Comparison of ENCODE assay signal across 9 mouse cellular contexts in the genomic region with DNA sequence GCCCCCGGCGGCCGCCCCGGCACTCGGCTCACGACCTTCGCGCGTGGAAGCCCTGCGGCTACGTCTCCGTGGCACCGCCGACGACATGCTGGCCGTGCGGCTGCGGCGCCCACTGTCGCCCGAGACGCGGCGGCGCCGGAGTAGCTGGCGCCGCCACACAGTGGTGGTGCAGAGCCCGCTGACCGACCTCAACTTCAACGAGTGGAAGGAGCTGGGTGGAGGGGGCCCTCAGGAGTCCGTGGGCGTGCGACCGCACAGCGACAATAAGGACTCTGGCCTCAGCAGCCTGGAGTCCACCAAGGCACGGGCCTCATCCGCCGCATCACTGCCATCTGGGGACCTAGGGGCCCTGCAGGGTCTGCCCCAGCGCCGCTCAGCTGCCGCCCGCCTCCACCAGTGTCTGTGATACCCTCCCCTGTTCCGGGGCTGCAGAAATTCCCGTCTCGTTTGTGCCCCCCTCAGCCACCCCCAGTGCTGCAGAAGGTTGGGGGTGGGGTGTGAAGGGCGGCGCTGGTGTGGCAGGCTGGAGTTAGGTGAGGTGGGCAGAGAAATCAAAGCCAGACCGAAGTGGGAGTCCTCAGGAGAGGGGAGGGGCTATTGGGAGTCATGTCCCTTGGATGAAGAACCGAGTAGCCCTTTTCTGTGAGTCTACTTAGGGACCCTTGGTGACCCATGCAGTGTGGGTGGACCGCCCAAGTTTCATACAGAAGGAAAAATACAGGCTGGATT. TPM values are rescaled to one million over a fixed set of nuclear protein-coding genes. Genes with fewer than 3 reads are reported as not detected.
A peak's percentile ranks its signal among the peaks of the same experiment; 100 is the strongest.
DNase-seq lines count a peak whose midpoint lies in the region; ATAC-seq and TF ChIP-seq lines count a peak whose summit lies in the region.
"Had no signal": no experiment of that assay in that cellular context is flagged by ENCODE, and none has a peak within 500 bp of the region (broad histone marks: within the 10 kb centered on the region; RNA-seq: fewer than 3 reads in every experiment).

No protein-coding gene starts in this region.

- 37% methylated on average over 51 of the region's 51 CpGs for WGBS in lung, embryonic 16.5 days
- WGBS in lung, postnatal 0 days: 49% methylated on average over 51 of the region's 51 CpGs
- 37% methylated on average over 51 of the region's 51 CpGs for WGBS in limb, embryonic 15.5 days
- 57% methylated on average over 49 of the region's 51 CpGs for WGBS in stomach, embryonic 15.5 days
- WGBS in thymus, adult 2 months: 98% methylated on average over 51 of the region's 51 CpGs

- DNase-seq in cerebellum, adult 9-11 months: peak; percentile 26
- DNase-seq in lung, postnatal 0 days (ENCODE audit: low spot score): no peak
- DNase-seq in thymus, adult 2 months: no peak
- DNase-seq in cerebellum, adult 11 months: no peak

- TF ChIP-seq POLR2A in thymus, adult 2 months (IDR thresholded peaks at IDR 0.05; ENCODE audit: control insufficient read depth, extremely low read depth, insufficient read depth, low read length, poor library complexity): no peak

- H3K4me3 ChIP-seq in lung, embryonic 16.5 days (ENCODE audit: low read length): peak overlapping the region; percentile 25
- H3K4me3 ChIP-seq in lung, postnatal 0 days (ENCODE audit: low read depth, low read length): no peak overlapping the region
- H3K4me3 ChIP-seq in limb, embryonic 15.5 days: peak overlapping the region; percentile 18
- peak overlapping the region; percentile 16 for H3K4me3 ChIP-seq in stomach, embryonic 15.5 days (replicated peaks)
- H3K4me3 ChIP-seq in thymus, adult 2 months (ENCODE audit: control insufficient read depth, insufficient read depth, low read length): no peak overlapping the region
- H3K4me3 ChIP-seq: myocyte had no signal

- peaks cover 13% of the 10 kb centered on the region; the same call in 1 of the 2 replicates for H3K27me3 ChIP-seq in lung, embryonic 16.5 days (ENCODE audit: control insufficient read depth, insufficient read depth, low read depth, low read length)
- no peaks in the 10 kb centered on the region for H3K27me3 ChIP-seq in lung, postnatal 0 days (replicated peaks; ENCODE audit: insufficient read depth, low read length)
- H3K27me3 ChIP-seq in limb, embryonic 15.5 days: peaks cover 43% of the 10 kb centered on the region
- H3K27me3 ChIP-seq in stomach, embryonic 15.5 days (replicated peaks): peaks cover 26% of the 10 kb centered on the region
- H3K27me3 ChIP-seq in thymus, adult 2 months (ENCODE audit: control insufficient read depth, insufficient read depth, low read length): no peaks in the 10 kb centered on the region

- no peak overlapping the region for H3K9ac ChIP-seq in lung, embryonic 16.5 days (ENCODE audit: low read length)
- H3K9ac ChIP-seq in lung, postnatal 0 days (replicated peaks; ENCODE audit: low read depth): no peak overlapping the region
- H3K9ac ChIP-seq in limb, embryonic 15.5 days: no peak overlapping the region
- no peak overlapping the region for H3K9ac ChIP-seq in stomach, embryonic 15.5 days

- peaks cover 4% of the 10 kb centered on the region; the same call in 1 of the 2 replicates for H3K36me3 ChIP-seq in lung, embryonic 16.5 days (ENCODE audit: control insufficient read depth, insufficient read depth, low read length)
- H3K36me3 ChIP-seq in lung, postnatal 0 days (ENCODE audit: insufficient read depth, low read length): peaks cover 17% of the 10 kb centered on the region
- H3K36me3 ChIP-seq in limb, embryonic 15.5 days: peaks cover 36% of the 10 kb centered on the region
- peaks cover 6% of the 10 kb centered on the region; the same call in 1 of the 2 replicates for H3K36me3 ChIP-seq in stomach, embryonic 15.5 days
- H3K36me3 ChIP-seq in thymus, adult 2 months (ENCODE audit: control insufficient read depth, insufficient read depth, low read length): no peaks in the 10 kb centered on the region

- no peak for ATAC-seq in cerebellum, adult (ENCODE audit: insufficient number of reproducible peaks, low FRiP score, low TSS enrichment)
- no peak; the same call in 1 of the 2 replicates for ATAC-seq in lung, embryonic 16.5 days (ENCODE audit: low read depth)
- ATAC-seq in lung, postnatal 0 days: no peak
- no peak for ATAC-seq in limb, embryonic 15.5 days (ENCODE audit: insufficient number of reproducible peaks, low FRiP score, low TSS enrichment, low read depth)
- no peak for ATAC-seq in stomach, embryonic 15.5 days (ENCODE audit: insufficient read depth, low FRiP score, low read depth)

- TF ChIP-seq CTCF in lung, postnatal 0 days (IDR thresholded peaks at IDR 0.05): no peak
- TF ChIP-seq CTCF in thymus, adult 2 months (IDR thresholded peaks at IDR 0.05; ENCODE audit: borderline replicate concordance, control insufficient read depth, extremely low read depth, insufficient read depth, low read length, poor library complexity): no peak

- H3K27ac ChIP-seq in lung, embryonic 16.5 days (ENCODE audit: low read length): no peak overlapping the region
- no peak overlapping the region for H3K27ac ChIP-seq in lung, postnatal 0 days (ENCODE audit: low read length)
- H3K27ac ChIP-seq in limb, embryonic 15.5 days: no peak overlapping the region
- no peak overlapping the region for H3K27ac ChIP-seq in stomach, embryonic 15.5 days
- H3K27ac ChIP-seq in thymus, adult 2 months (ENCODE audit: control insufficient read depth, insufficient read depth, low read length): no peak overlapping the region

- peak overlapping the region; percentile 46 for H3K4me2 ChIP-seq in lung, embryonic 16.5 days (ENCODE audit: low read depth, low read length)
- H3K4me2 ChIP-seq in lung, postnatal 0 days (replicated peaks; ENCODE audit: low read depth, low read length): no peak overlapping the region
- H3K4me2 ChIP-seq in limb, embryonic 15.5 days: peak overlapping the region; percentile 28
- H3K4me2 ChIP-seq in stomach, embryonic 15.5 days: peak overlapping the region; percentile 39

- no peak for TF ChIP-seq EP300 in lung, postnatal 0 days (IDR thresholded peaks at IDR 0.05)

- no peaks in the 10 kb centered on the region for H3K9me3 ChIP-seq in lung, embryonic 16.5 days (ENCODE audit: control insufficient read depth, low read length)
- H3K9me3 ChIP-seq in lung, postnatal 0 days (ENCODE audit: low read length): no peaks in the 10 kb centered on the region
- no peaks in the 10 kb centered on the region for H3K9me3 ChIP-seq in limb, embryonic 15.5 days
- no peaks in the 10 kb centered on the region for H3K9me3 ChIP-seq in stomach, embryonic 15.5 days

- H3K4me1 ChIP-seq in lung, embryonic 16.5 days (replicated peaks; ENCODE audit: control insufficient read depth, insufficient read depth, low read length): peaks cover 5% of the 10 kb centered on the region; the same call in 1 of the 2 replicates
- no peaks in the 10 kb centered on the region for H3K4me1 ChIP-seq in lung, postnatal 0 days (ENCODE audit: insufficient read depth, low read depth, low read length)
- peaks cover 16% of the 10 kb centered on the region for H3K4me1 ChIP-seq in limb, embryonic 15.5 days
- 0 out of 2 replicates have a peak, but pooled peaks cover 11% of the 10 kb centered on the region for H3K4me1 ChIP-seq in stomach, embryonic 15.5 days
- no peaks in the 10 kb centered on the region; the same call in 1 of the 2 replicates for H3K4me1 ChIP-seq in thymus, adult 2 months (replicated peaks; ENCODE audit: control insufficient read depth, insufficient read depth, low read length)

RNA-seq across cellular contexts. Expression of a gene that starts 0.7 kb away (rescaled TPM):
- polyA plus RNA-seq in lung, embryonic 16.5 days (2015; fragmentation: Nextera tagmentation; extraction: Ambion mirVana): 0.74 and 0.87 TPM in 2 replicates
- 0.32 and 0.42 TPM in 2 replicates for polyA plus RNA-seq in lung, postnatal 0 days (2015; fragmentation: Nextera tagmentation; extraction: Ambion mirVana)
- polyA plus RNA-seq in limb, embryonic 15.5 days (2015; fragmentation: Nextera tagmentation; extraction: Ambion mirVana): 0.93 and 1.1 TPM in 2 replicates
- 0.71 and 0.89 TPM in 2 replicates for polyA plus RNA-seq in stomach, embryonic 15.5 days (2015; fragmentation: Nextera tagmentation; extraction: Ambion mirVana)
- polyA plus RNA-seq in thymus, adult 2 months (2012; rRNA removed): not detected in 2 replicates

Comparison
In these comparisons a context has a peak if more than half of its experiments do, and no peak if none do; other contexts are left out.
1. H3K4me3 ChIP-seq: peak in lung, embryonic 16.5 days (single experiment), limb, embryonic 15.5 days (single experiment) and stomach, embryonic 15.5 days (single experiment); none in lung, postnatal 0 days (single experiment) and thymus, adult 2 months (single experiment).